Mouse (Mus musculus) E14TG2a.4 (cell line): ENCODE results near the gene Taar7d.
"Not testable (repeated sequence)": the region's sequence is repeated elsewhere in the genome, so short reads cannot be mapped to it uniquely, and the experiment has no call there.

Experiments used
- H3K27me3 ChIP-seq: 2 replicates; pipeline ENCODE4 v1.6.1; 2014; ENCODE audit warnings: low read length, control low read depth; ENCODE audit not compliant: insufficient read depth
- H3K36me3 ChIP-seq: 2 replicates; pipeline ENCODE4 v1.6.1; 2014; ENCODE audit warnings: low read length, control low read depth; ENCODE audit not compliant: insufficient read depth
- H3K4me1 ChIP-seq: replicated peaks from 2 replicates; pipeline ENCODE4 v1.6.1; 2014; ENCODE audit warnings: low read depth, low read length, control low read depth
- H3K4me3 ChIP-seq: replicated peaks from 2 replicates; pipeline ENCODE4 v1.5.1; 2014; ENCODE audit warnings: mild to moderate bottlenecking, low read length
- H3K9me3 ChIP-seq: 2 replicates; pipeline ENCODE4 v1.6.1; 2014; ENCODE audit warnings: low read length, control low read depth
- CTCF ChIP-seq: conservative IDR thresholded peaks from 2 replicates; pipeline ENCODE4 v1.5.1; 2014; ENCODE audit warnings: low read length
- NANOG ChIP-seq: IDR thresholded peaks from 2 replicates; pipeline ENCODE4 v1.6.1; 2014; ENCODE audit warnings: borderline replicate concordance, low read length, mixed read lengths
- POU5F1 ChIP-seq: IDR thresholded peaks from 2 replicates; pipeline ENCODE4 v1.6.1; 2014; ENCODE audit warnings: low read length, borderline replicate concordance

Gene Taar7d

GRCm38 (mm10) chr10:24008143-24008542 lies 18.9 kb upstream of the Taar7d start:
- no peaks in the 10 kb centered on the region for H3K27me3 ChIP-seq
- TF ChIP-seq CTCF (no peak), POU5F1 (no peak), NANOG (no peak)
- H3K9me3 ChIP-seq = peaks cover 9% of the 10 kb centered on the region; the same call in 1 of the 2 replicates
- H3K4me3 ChIP-seq = no peak overlapping the region
- H3K4me1 ChIP-seq = no peaks in the 10 kb centered on the region
- H3K36me3 ChIP-seq = no peaks in the 10 kb centered on the region

GRCm38 (mm10) chr10:24031347-24031746 lies 4.3 kb downstream of the Taar7d start:
- no peaks in the 10 kb centered on the region for H3K9me3 ChIP-seq
- no peaks in the 10 kb centered on the region for H3K27me3 ChIP-seq

DNA sequence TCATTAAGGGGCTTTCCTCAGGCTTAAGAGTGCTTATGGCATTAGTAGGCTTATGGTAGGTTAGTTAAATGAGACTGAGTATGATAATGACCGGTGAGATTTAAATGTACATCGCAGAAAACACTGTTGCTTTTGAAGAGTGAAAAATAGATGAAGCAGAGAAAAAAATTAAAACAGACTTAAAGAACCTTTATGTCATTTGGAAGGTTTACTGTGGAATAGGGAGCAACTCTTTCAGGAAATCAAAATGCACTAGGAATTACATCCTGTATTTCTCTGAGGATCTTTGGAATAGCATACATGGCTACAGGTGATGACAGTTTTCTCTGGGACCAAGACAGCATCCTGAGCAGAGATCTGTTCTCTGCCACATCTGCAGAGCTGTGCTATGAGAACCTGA lies 10.3 kb downstream of the Taar7d start, which contains the start of gene Taar7e:
Gene Taar7e, plus strand, starts transcription at position 301 of the 400 bp plus-strand sequence.
- Histone ChIP-seq H3K9me3 (no peaks in the 10 kb centered on the region), H3K4me1 (no peaks in the 10 kb centered on the region), H3K4me3 (no peak within 1 kb of the TSS), H3K36me3 (no peaks in the 10 kb centered on the region), H3K27me3 (no peaks in the 10 kb centered on the region)
- TF ChIP-seq NANOG (no peak), CTCF (no peak), POU5F1 (no peak)

More at GRCm38 (mm10) chr10:24031347-24031746, 4.3 kb downstream of the Taar7d start:
- H3K36me3 ChIP-seq = no peaks in the 10 kb centered on the region
- H3K4me1 ChIP-seq = no peaks in the 10 kb centered on the region
- no peak for TF ChIP-seq NANOG
- TF ChIP-seq POU5F1 = no peak
- no peak for TF ChIP-seq CTCF
- no peak overlapping the region for H3K4me3 ChIP-seq

DNA sequence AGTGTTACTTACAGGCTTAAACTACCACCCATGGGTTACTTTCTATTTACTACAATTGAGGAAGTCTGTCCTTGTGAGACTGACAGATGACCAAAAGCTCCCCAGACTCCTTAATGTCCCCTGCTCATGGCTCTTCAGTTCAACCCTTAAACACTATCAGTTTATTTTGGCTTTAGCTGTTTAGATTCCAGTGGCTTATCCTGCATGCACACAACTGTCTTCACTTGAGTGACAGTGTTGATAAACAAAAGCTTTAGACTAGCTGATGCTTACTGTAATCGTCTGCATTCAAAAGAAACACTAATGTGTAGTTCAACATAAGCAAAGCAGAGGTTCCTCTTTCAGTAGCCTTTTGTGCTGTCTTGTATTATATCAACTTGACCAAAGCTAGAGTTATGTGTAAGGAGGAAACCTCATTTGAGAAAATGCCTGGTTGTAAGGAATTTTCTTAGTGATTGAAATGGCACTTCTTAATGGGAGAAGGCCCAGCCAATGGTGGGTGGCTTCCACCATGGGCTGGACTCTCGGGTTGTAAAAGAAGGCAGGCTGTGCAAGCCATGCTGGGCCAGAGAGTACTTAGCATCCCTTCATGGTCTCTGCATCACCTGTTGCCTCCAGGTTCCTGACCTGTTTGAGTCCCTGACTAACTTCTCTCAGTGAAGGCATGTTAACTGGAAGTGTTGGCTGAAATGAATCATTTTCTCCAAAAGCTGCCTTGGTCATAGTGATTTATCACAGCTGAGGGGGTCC lies 13.3 kb downstream of the Taar7d start:
- Histone ChIP-seq H3K4me1 (no peaks in the 10 kb centered on the region; the same call in 1 of the 2 replicates), H3K9me3 (no peaks in the 10 kb centered on the region), H3K4me3 (no peak overlapping the region), H3K27me3 (no peaks in the 10 kb centered on the region), H3K36me3 (no peaks in the 10 kb centered on the region)
- TF ChIP-seq CTCF (no peak), NANOG (no peak), POU5F1 (no peak)

GRCm38 (mm10) chr10:24049210-24049609 lies 22.2 kb downstream of the Taar7d start, which contains the start of gene Taar7f:
Taar7f (plus strand) TSS chr10:24049510.
- H3K4me1 ChIP-seq = no peaks in the 10 kb centered on the region
- no peak within 1 kb of the TSS for H3K4me3 ChIP-seq
- no peaks in the 10 kb centered on the region for H3K36me3 ChIP-seq
- no peaks in the 10 kb centered on the region for H3K27me3 ChIP-seq
- TF ChIP-seq NANOG (no peak), POU5F1 (no peak), CTCF (no peak)
- H3K9me3 ChIP-seq = no peaks in the 10 kb centered on the region

DNA sequence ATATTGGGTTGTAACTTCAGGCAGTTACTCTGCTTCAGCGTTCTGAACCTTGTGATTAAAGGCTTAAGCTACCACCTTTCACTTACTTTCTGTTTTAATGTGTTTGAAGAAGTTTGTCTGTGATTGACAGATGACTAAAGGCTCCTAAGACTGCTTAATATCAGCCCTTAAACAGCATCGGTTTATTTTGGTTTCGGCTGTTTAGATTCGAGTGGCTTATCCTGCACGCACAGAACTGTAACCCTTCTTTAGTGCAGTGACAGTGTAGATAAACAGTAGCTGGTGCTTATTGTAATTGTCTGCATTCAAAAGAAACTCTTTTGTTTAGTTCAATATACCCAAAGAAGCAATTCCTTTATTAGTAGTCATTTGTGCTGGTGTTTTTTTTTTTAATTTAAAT lies 25.0 kb downstream of the Taar7d start:
- Histone ChIP-seq H3K4me3 (no peak overlapping the region), H3K9me3 (no peaks in the 10 kb centered on the region), H3K27me3 (no peaks in the 10 kb centered on the region), H3K36me3 (no peaks in the 10 kb centered on the region), H3K4me1 (no peaks in the 10 kb centered on the region)
- TF ChIP-seq CTCF = no peak
- TF ChIP-seq NANOG = no peak
- TF ChIP-seq POU5F1 = no peak

- H3K27me3 ChIP-seq = no peaks in the 10 kb centered on the region
- H3K4me1 ChIP-seq = no peaks in the 10 kb centered on the region
- no peak for TF ChIP-seq POU5F1
- no peaks in the 10 kb centered on the region for H3K9me3 ChIP-seq
- no peaks in the 10 kb centered on the region for H3K36me3 ChIP-seq
- no peak overlapping the region for H3K4me3 ChIP-seq
Observed at GRCm38 (mm10) chr10:24058986-24059385, 32.0 kb downstream of the Taar7d start.

GRCm38 (mm10) chr10:24074751-24075150 lies 47.7 kb downstream of the Taar7d start:
- H3K4me3 ChIP-seq, H3K27me3 ChIP-seq, H3K9me3 ChIP-seq, H3K4me1 ChIP-seq, H3K36me3 ChIP-seq: not testable (repeated sequence)

DNA sequence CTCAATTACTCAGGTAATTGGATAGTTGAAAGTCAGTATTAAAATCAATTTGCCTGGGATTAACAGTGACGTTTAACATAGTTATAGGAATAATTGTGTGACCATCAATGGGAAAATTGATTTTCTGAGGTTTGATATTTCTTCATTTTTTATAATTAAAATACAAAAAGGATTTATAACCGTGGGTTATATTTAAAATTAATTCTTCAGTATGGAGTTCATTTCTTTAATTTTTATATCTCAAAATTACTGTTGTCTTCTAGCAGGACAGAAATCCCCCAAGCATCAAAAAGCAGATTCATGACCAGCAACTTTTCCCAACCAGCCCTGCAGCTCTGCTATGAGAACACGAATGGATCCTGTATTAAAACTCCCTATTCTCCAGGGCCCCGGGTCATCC lies 49.2 kb downstream of the Taar7d start, which contains the start of gene Taar8a:
Gene Taar8a, plus strand, starts transcription at position 301 of the 400 bp plus-strand sequence.
- not testable (repeated sequence) for H3K9me3 ChIP-seq, H3K27me3 ChIP-seq, H3K4me3 ChIP-seq, H3K4me1 ChIP-seq, H3K36me3 ChIP-seq
